Mouse (Mus musculus) CD4-positive helper T cell, adult 2 months (primary cell): ENCODE measurements around the gene Fam126b.
"Not testable (repeated sequence)": the region's sequence is repeated elsewhere in the genome, so short reads cannot be mapped to it uniquely, and the experiment has no call there.

ENCODE experiments used
- DNase-seq: peaks from one replicate; pipeline ENCODE4 v3.0.0-alpha.2; 2012; ENCODE audit warnings: low read depth, missing footprints, low spot score

Gene Fam126b

DNA sequence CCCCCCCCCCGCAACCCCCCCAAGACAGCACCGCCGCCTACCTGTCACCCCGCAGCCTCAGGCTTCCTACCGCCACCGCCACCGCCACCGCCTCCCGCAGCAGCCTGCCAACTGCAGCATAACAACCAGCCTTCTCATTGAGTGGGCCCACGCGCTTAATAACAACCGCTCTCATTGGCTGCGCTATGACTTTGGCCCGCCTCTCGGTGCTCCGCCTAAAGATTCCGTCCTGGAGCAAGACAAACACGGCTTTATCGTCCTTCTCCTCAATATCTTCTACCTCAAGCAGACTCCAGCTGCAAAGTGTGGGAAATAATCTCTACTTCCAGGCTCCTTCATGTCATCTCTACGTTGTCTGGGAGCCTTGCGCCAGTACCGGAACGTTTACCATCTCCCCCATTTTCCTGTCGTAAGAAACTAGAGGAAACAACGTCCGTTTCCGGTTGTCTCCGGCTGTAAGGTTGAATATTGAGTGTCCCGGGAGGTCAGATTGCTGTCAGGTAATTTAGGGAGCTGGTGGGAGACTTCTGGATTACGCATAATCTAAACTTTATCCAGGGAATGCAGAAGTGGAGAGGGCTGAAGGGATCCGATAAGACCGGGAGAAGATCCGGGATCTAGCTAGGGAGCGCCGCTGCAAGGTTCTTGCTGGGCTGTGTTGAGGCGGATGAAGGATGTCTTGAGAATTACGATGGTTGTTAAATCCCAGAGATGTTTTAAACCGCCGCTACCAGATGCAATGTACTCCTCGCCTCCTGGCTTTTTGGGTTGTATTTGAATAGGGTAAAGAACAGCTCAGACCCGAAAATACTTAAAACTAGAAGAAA, at the start of gene Fam126b, which contains the start of gene Ndufb3:
Fam126b (minus strand) TSS at position 153 of the 827 bp plus-strand sequence.
Ndufb3 (plus strand) TSS at position 214 of the 827 bp plus-strand sequence.
- DNase-seq, result peak; percentile 93

DNA sequence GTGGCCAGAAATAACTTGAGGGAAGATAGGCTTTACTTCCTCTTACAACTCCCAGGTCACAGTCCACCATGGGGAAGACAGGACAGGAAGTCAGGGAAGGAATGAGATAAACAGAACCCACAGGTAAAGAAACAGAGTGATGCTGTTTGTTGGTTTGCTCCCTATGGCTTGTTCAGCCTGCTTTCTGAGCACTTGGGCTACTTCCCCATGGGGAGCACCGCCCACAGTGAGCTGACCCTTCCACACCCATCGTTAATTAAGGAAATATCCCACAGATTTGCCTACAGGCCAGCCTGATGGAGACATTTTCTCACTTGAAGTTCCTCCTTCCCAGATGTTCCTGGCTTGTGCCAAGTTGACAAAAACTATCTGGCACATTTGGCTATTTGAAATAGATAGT, 42.7 kb upstream of the Fam126b start:
- DNase-seq, result not testable (repeated sequence)

DNA sequence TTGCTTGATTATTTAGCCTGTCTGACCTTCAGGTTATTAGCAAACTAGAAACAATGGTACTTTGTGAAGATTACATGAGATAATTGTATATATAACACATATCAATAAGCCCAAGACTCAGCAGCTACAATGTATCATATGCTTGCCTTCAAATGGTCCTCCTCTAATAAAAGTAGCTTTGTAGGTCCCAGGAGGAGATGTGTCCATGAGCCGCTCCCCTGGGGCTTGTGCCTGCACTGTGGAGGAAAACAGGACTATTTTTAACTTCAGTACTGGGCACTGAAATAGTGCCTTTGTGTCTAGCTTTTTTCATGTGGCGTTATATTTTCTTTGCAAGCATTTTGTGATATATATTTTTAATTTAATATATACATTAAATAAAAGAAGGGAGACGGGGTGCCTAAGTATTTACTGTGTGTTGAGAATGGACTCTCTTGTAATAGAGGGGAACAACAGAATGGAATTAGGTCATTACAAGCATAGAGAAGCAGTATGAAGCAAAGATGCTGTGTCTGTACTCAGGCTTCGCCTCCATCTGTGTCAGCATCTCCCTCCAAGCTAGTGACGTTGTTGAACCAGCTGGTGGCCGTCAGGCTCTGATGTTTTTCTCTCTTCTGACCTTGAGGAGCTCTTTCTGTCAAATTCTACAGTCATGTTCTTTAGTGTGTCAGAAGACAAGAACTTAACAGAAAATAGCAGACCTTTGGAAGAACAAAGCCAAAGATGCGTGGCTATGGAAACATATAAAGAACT, 36.0 kb upstream of the Fam126b start:
- DNase-seq, result no peak

DNA sequence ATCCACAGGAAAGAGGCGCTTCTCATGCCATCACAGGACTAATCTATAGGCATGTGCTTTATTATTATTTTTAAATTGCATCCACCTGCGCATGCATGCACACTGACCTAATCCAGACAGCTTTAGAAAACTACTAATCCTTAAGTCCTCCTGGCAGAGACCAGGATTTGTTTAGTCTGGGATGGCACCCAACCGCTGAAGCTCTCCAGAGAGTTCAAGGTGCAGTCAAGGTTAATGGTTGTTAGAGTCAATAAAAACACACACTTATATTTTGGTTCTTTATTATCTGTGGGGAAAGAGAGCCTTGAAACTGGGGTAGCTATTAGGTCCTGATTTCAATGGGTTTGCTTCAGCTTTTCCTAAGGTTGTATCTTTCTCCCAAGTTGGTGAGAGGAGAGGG, 35.1 kb upstream of the Fam126b start:
- DNase-seq, result no peak

DNA sequence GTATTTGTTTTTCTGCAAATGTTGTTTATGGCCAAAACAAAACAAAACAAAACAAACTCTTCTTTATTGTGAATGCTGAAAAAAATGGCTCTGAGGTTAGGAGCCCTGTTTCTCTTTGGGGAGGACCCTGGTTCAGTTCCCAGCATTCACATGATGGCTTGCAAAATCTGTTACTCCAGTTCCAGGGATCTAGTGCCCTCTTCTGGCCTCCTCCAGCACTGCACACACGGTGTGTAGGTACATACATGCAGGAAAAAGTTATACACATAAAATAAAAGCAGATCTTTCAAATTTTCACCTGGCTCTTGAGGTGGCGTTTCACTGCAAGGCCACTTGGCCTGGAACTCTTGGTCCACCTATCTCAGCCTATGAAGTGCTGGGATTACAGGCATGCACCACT, 32.6 kb upstream of the Fam126b start:
- DNase-seq, result no peak

DNA sequence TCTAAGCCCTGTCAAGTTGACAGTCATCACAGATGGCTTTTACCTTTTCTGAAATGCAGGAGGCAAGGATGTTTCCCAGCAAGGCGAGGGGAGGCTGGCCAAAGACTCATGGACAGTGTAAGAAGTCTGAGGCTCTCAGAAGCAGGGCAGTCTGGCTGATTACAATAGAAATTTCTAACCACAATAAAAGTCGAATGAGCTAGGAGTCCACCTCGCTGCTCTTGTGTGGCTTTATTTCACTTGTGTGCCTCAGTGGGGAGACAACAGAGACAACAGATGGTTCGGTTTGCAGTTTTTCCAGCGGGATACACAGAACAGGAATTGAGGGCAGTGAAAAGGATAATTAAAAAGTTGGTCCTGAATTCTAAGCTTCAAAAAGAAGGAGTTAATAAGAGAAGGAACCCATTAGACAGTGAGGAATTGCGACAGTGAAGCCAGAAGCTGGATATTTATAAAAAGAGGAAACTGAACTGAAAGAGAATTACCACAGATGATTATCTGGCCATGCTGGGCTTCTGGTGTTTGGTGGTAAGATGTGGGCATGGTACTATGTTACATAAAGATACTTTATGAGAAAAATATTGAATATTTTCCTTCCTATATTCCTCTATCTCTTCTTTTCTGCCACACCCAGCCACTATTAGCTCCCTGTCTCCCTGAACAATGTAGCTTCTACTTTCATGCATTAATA, 32.0 kb upstream of the Fam126b start:
- no peak for DNase-seq

DNA sequence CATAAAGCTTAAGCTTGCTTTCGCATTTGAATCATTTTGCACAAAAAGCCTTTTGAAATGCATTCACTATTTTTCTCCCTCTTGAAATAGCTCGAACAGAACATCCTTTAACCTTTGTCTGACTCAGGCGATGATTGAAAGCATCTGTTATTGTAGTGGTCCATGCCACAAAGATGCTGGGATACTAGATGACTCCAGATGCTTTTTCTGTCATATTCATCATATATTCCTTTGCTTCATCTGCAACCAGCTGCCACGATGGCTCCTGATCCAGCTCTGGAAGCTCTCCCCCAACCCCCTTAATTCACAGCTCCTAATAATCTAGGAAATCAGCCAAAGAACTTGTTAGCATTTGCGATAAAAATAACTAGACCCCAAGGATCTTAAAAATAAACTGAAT, 31.0 kb upstream of the Fam126b start:
- no peak for DNase-seq

DNA sequence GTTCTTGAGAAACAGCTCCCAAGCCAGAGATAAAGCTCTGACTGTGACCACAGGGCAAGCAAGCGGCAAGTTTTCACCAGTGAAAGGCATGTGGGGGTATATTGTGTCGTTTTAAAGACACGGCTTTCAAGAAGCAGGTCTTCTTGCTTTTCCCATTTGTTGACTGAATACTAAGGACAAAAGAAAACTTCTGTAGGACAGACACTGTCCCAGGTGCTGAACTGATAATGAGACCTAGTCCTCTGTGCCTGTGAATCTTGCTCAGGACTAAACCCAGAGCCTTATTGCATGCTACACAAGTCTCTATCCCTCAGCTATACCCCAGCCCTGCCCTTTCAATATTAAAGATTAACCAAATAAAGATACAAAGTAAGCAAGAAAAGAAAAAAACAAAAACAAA, 30.1 kb upstream of the Fam126b start:
- DNase-seq, result no peak

DNA sequence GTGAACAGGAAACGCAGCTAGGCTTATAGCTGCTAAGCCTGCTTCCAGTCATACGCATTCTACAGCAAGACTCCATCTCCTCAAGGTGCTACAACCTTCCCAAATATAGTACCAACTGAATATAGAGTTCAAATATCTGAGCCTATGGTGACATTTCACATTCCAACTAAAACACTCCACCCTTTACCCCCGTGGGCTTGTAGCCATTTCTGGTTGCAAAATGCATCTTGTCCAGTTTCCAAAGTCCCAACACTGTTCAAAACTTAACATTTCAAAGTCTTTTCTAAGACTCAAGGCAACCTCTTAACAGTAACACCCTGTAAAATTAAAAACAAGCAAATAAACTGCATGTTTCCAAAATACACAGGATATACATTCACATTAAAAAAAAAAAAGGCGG, 29.0 kb upstream of the Fam126b start:
- no peak for DNase-seq

DNA sequence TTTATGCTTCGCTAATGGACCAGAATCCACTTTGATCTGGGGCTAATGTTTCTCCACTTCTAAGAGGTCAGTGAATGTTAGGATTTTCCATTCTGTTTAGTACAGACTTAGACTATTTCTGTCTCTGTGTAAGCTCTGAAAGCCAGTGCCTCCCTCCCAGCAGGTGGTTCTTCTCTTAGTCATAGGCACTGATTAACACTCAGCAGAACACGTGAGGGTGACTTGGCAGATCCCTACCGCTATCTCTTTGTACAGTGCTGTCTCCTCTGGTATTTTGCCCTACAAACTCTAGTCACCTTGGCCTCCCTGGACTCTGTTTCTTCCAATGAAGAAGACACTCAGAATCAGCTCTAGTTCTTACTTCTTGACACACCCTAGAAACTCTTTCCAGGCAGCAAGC, 28.3 kb upstream of the Fam126b start:
- no peak for DNase-seq

DNA sequence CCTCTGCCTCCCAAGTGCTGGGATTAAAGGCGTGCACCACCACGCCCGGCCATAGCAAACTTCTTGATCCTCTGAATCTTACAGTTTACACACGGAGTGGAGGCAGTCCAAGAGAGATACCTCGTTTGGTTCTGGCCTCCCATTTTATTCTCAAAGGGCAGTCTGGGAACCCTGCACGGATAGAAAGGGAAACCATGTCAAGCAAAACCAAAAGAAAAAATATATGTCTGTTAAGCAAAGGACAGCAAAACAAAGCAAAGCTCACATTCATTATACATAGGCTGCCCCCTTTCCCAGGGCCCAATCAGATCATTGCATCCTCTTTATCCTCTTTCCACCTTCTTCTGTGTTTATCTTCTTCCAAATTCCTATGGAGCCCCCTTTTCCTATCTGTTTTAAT, 27.7 kb upstream of the Fam126b start:
- DNase-seq, result peak; percentile 23

DNA sequence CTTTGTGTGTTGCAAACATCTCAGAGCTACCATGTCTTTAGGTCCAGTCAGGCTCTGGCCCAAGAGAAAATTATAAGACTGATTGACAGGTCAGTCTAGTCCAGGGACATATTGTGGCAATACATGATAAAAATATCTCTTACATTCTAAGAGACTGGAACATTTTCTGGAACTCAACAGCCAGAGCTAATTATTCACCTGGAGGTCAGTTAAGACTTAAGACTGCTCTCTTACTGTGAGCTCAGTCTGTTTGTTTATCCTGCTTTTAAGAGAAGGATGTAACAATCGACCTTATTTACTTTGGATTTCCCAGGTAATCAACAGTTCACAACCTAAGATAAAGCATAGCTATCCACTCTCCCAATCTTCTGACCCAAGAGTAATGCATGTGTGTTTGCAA, 24.5 kb upstream of the Fam126b start:
- DNase-seq, result no peak

DNA sequence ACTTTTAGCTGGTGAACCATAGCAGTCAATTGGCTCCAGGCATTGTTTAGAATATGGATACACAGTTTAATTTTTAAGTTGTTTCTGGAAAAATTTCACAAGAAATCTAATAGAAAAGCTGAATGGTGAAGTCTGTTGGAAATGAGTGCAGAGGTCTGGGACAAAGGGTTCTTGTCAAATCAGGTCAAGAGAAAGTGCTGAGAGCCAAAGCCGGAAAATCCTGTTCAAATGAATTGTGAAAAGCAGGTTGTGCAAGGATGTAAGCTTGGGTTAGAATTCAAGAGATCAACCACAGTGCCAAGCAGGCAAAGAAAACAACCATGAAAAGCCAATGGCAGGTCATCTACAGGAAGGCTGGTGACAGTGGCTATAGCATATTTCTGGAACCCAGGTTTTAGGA, 24.0 kb upstream of the Fam126b start:
- DNase-seq, result no peak

DNA sequence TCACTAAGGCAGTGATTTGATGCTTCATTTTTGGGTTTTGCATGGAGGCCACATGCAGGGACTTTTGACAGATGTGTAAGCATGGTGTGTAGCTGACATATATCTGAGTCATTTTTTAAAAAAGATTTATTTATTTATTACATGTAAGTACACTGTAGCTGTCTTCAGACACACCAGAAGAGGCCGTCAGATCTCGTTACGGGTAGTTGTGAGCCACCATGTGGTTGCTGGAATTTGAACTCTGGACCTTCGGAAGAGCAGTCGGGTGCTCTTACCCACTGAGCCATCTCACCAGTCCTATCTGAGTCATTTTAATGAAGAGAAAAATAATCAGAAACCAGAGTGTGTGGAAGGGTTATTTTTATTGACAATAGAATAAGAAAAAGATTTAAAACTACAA, 23.5 kb upstream of the Fam126b start:
- DNase-seq, result not testable (repeated sequence)

DNA sequence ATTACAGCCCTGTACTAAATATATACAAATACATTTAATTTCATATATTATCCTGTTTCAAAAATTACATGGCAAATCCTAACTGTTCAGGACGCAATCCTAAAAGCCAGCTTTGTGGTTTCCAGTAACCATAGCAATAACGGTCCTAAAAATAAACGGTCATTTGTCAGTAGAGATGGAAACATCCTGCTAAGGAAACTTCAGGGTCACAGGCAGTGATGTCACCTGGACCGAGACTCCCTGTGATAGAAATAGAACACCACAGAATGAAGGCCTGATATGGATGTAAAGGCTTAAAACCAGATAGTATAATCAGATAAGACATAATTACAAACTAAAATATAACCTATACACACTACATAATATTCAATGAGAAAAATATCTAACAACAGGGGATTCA, 17.6 kb upstream of the Fam126b start:
- no peak for DNase-seq

DNA sequence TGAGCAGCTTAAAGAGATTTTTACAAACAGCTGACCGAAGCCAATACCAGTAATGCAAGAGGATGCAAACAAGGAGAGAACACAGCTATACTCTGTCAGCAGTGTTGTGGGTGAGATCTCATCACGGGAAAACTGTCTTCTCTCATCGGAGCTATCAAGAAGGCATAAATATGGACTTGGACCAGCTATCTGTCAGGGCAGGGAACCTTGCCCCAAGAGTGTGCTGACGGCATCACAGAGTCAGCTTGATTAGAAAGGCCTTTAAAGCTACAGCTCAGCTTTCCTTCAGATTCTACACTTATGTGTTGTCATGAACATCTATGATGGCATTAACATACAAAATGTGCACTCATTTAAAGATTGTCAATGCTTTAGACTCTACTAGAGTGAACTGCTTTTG, 16.6 kb upstream of the Fam126b start:
- no peak for DNase-seq

DNA sequence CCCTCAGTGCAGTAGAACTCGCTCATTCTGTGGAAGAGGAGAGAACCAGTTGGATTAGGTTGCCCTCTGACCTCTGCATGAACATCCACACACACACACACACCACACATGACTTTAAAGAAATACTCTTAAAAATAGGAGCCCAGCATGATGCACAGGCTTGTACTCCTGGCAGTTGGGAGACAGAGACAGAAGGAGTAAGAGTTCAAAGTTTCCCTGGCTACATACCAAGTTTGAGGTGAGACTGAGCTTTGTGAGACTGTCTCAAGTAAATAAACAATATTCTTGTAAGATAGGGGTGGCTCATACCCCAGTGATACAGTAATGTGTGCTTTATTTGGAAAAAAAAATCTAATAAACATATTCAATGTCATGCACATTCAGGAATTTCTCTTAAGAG, 1.4 kb upstream of the Fam126b start:
- no peak for DNase-seq

DNA sequence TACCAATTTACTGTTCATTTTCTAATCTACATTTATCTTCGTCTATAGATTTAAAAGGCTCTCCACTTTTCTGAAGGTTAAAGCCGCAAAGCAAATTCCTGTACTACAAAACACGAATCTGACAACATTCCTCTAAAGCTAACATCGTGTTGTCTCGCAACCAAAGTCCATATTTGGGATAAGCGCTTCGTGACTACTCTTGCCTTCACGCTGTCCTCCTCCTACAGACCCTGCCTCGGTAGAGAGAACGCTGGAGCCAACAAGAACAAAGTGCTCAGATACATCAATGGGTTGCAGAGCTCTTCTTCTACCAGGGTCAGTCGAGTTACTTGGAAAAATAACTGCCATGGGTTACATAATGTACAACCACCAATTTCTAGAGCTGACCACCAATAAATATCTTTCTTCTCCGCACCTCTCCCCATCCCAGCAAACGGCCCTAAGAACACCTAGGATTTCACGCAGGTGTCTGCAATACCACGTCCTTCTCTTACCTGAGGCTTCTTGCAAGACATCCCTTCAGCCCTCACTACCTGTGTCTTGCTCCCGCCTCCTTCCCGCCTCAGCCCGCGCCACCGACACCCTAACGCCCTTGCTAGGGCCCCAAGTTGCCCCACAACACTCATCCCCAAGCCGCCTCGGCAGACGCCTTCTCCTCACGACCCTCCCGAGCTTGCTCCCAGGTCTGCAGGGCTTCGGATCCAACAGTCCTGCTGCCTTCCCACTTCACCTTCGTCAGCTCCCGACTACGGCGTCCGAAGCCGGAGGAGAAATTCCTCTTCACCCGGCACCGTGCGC, 551 bp downstream of the Fam126b start:
- DNase-seq, result no peak

DNA sequence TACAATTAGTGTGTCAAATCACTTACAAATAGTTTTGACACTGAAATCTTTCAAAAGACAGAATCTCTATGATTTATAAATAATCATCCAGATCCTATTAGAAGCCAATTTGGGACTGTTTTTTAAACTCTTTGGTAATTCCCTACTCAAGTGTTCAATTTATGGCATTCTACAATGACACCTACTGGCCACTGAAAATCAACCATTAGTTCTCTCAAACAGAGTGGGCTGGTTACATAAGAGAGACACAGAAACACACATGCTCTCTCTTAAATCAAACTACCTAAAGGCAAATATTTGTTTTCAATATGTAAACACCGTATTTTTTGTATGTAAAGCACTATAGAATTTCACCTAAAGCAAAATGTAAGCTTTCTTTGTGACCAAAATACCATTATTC, 1.9 kb downstream of the Fam126b start:
- no peak for DNase-seq

DNA sequence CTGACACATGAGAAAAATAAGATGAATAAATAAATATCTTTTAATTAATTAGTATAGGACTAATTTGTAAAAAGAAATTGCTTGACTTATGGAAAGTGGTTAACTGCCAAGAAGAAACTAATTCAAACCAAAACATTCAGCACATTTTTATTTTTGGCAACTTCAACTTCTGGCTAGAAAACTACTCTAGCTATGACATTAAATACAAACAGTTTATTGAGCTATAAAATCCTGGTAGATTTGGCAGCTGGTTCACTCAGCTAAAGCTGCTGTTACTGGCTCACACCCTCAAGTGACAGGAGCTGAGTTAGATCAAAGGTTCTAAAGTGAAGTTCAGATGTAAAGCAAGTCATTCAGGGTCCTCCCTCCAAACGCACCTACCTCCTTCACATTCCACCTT, 3.5 kb downstream of the Fam126b start:
- no peak for DNase-seq

DNA sequence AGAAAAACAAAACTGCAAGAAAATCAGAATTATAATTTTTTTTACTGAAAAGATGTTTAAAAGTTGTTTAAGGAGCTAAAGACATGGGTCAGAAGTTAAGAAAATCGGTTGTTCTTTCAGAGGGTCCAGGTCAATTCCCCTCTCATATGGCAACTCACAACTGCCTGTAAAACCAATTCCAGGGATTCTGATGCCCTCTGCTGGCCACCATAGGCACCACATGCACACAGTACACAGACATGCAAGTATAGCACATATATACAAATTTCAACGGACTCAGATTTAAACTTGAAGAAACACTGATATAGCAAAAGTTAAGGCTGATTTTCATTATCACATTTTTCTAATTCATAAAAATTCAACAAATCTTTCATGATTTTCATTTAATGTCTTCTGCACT, 6.9 kb downstream of the Fam126b start:
- peak; percentile 30 for DNase-seq

DNA sequence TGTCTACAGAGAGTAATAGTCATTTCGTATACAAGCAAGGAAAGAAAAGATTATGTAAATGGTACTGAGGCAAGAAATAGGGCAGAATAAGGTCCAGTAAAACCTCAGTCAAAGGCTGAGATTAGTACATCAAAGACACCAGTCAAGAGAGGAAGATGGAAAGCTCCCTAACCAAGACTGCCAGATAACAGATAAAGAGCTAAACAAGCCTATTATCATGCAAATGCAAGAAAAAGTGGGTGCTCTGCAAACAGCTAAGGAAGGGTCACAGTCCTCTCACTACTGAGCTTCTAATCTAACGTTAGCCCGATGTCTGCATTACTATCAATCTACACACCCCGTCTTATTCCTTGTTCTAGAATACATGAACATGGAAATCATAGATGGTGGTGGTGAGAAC, 15.7 kb downstream of the Fam126b start:
- no peak for DNase-seq
